Mouse (Mus musculus): ENCODE measurements around the gene Prrg2.

GRCm38 (mm10) chr7:45006503-45006902, 56.0 kb downstream of the Prrg2 start:
- TF ChIP-seq EP300 (IDR thresholded peaks at IDR 0.05; ENCODE audit: insufficient read depth, low read depth, low read length) = no peak
- TF ChIP-seq POLR2A (IDR thresholded peaks at IDR 0.05; ENCODE audit: insufficient read depth, low read depth, low read length) = no peak

Measured in heart, adult 2 months (tissue).